Mouse (Mus musculus) left cerebral cortex, postnatal 4 days (tissue): ENCODE data around the gene Zmiz1. TPM values are rescaled to one million over a fixed set of nuclear protein-coding genes. Genes with fewer than 3 reads are reported as not detected.
A peak's percentile ranks its signal among the peaks of the same experiment; 100 is the strongest.

Experiments used
- DNase-seq: peaks from one replicate; pipeline ENCODE4 v3.0.0-alpha.2; 2022
- intact Hi-C: fragments of 180-260 bp; cut with DNase I; formaldehyde crosslinking; loops from one replicate; pipeline ENCODE4 v1.15.1; 2025
- total RNA-seq, 2 experiments: library from RNA; stranded (reverse); gene quantifications; 2 replicates each; pipeline ENCODE4 v1.2.3; 2021

Zmiz1 gene
- total RNA-seq, 2 experiments from 2014 or later = 149 to 152 TPM

DNA sequence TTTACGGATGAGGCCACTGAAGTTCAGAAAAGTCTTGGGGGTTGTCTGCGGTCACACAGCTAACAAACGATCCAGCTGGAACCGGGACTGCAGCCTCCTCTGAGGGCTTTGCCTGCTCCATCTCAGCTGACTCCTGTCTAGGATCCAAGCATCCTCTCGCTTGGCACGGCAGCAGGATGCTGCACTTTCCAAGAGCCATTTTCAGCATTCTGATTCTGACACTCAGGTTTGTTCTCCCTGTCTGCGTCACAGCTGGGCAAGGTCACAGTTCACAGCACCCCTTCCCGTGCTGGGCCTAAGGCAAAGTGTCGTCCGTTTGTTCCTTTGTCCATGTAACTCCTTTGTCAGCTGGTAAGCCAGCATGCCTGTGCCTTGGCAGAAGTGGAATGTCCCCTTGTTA lies 124.9 kb downstream of the Zmiz1 start:
- peak; percentile 27 for DNase-seq

DNA sequence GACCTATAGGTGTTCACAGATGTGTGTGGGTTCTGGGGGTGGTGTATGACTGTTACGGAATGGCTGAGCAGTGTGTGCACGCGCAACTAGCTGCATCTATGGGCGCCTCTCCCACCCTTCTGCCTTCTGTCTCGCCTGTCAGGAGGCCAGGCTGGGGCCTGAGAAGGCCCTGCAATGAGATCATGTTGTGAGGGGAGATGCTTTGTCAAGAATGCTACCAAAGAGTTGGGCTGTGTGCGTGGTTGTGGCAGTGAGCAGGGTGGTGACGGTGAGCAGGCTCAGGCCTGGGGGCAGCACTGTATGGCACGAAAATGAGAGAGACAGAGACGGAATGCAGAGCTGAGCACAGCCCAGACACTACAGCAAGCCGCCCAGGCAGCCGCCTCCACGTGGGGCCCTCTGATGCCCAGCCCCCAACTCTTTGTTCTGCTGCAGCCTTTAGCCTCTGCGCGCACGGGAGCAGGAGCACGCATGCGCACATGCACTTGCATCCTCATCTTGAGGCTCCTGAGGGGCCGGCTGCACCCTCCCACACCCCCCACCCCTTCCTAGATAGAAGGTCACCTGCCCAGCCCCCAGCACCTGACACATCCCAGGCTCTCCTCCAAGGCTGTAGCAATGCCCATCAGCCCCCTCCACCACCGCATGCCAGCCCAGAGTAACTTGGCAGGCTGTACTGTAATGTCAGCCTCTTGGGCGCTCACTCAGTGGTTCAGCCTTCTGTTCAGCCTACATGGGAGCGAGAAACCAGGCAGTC lies 126.7 kb downstream of the Zmiz1 start:
- DNase-seq = peak; percentile 81
- intact Hi-C loops = no loop called here

More for the DNA sequence above, 124.9 kb downstream of the Zmiz1 start:
- intact Hi-C loops = no loop called here

- intact Hi-C loops = no loop called here
- no peak for DNase-seq
These were observed 128.0 kb downstream of the Zmiz1 start for GRCm38 (mm10) chr14:25586846-25587486.

- peak; percentile 77 for DNase-seq
- intact Hi-C loops = no loop called here
These were observed 128.6 kb downstream of the Zmiz1 start for GRCm38 (mm10) chr14:25587487-25588001.

DNA sequence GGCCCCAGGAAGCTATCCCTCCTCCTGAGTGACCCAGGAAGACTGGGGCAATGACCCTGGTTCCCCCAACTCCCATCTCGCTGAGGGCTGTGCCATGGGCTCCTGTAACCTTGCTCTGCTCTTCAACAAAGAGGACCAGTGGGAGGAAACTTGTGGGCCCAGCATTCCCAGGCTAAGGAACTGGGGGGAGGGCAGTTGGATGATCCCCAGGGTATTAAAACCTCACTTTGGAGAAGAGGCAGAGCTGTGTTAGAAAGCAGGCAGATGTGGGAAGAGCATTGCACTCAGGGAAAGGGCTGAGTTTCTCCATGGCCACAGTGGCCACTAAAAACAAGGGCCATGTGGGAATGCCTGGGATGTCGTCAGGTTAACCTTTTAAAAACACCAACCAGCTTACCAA lies 129.2 kb downstream of the Zmiz1 start:
- intact Hi-C loops = no loop called here
- no peak for DNase-seq

- peak; percentile 54 for DNase-seq
- intact Hi-C loops = no loop called here
These were observed 130.3 kb downstream of the Zmiz1 start for GRCm38 (mm10) chr14:25588946-25589937.

- DNase-seq = no peak
- intact Hi-C loops = no loop called here
These were observed 132.0 kb downstream of the Zmiz1 start for GRCm38 (mm10) chr14:25591000-25591399.

GRCm38 (mm10) chr14:25591426-25591825 lies 132.4 kb downstream of the Zmiz1 start:
- intact Hi-C loops = no loop called here
- DNase-seq = no peak

DNA sequence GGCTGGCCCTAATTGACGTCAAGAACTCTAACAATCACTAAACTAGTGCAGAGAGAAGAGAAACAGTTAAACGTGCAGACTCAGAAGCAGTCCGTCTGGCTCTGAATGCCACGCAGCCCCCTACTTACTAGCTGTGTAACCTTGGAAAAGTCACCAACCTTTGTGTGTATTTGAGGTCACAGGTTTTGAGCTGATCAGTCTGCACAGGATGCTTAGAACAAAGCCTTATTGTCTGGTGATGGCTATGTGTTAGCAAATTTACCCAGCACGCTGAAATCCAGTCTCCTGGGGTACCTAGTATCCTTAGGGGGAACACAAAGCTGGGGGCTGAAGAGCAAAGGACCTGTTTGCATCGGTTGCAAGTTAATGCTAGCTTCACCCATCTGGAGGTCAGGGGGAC lies 133.5 kb downstream of the Zmiz1 start:
- DNase-seq = no peak
- intact Hi-C loops = no loop called here

DNA sequence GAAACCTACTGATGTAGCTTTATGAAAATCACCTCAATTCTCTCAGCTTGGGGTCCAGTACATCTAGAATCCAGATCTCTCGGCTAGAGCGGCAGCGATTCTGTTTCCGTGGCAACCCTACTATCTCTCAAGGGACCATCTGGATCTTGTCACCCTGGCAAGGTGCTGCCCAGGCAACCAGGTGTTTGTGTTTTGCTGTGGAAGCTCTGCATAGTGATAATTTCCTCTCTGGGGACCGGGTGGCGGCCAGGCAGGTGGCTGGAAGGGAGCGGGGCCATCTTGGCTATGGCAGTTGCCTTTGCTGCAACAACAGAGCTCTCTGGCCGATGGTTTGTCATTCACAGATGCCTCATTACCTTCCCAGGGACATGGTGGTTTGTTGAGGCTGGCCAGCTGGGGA lies 134.9 kb downstream of the Zmiz1 start:
- no peak for DNase-seq
- intact Hi-C loops = no loop called here

- intact Hi-C loops = no loop called here
- DNase-seq = no peak
These were observed 135.6 kb downstream of the Zmiz1 start for GRCm38 (mm10) chr14:25594611-25595010.

GRCm38 (mm10) chr14:25598960-25599359 lies 140.0 kb downstream of the Zmiz1 start:
- intact Hi-C loops = no loop called here
- peak; percentile 47 for DNase-seq

- intact Hi-C loops = no loop called here
- no peak for DNase-seq
These were observed 140.9 kb downstream of the Zmiz1 start for GRCm38 (mm10) chr14:25599934-25600333.

GRCm38 (mm10) chr14:25600358-25600757 lies 141.4 kb downstream of the Zmiz1 start:
- DNase-seq = no peak
- intact Hi-C loops = no loop called here

GRCm38 (mm10) chr14:25600951-25601350 lies 142.0 kb downstream of the Zmiz1 start:
- intact Hi-C loops = no loop called here
- no peak for DNase-seq

GRCm38 (mm10) chr14:25602018-25602417 lies 143.0 kb downstream of the Zmiz1 start:
- intact Hi-C loops = no loop called here
- no peak for DNase-seq

DNA sequence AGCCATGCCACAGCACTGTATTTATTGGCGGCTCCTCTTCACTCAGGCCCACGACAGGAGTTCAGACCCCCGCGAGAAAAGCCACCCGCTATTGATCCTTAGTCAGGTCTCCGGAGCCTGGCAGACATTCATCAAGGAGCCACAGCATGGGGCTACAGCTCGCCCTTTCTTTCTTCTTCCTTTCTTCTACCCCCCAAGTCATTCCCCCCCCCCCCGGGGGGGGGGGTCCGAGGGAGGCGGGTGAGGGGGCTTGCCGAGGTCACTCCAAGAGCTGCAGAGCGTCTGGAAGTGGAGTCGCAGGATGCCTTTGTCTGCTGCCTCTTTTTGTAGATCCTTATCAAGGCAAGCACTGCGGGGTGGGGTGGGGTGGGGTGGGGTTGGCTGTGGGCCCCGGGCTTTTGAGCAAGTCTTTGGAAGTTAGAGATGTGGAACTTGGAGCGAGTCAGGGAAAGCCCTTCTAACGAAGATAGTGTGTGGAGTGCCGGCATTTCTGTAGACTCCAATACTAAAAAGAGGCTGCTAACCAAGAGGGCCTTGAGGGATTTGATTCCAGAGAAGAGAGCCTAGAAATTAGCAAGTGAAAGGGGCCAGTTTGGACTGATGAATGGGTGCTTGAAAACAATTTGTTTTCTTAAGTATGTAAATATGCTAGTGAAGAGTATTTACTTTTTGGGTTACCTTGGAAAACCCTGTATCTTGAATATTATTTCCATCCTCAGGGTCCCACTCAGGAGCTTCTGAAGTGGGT lies 145.6 kb downstream of the Zmiz1 start:
- no peak for DNase-seq
- intact Hi-C loops = no loop called here

GRCm38 (mm10) chr14:25606372-25607140 lies 147.6 kb downstream of the Zmiz1 start:
- no peak for DNase-seq
- intact Hi-C loops = no loop called here

- intact Hi-C loops = no loop called here
- DNase-seq = peak; percentile 61
These were observed 148.4 kb downstream of the Zmiz1 start for GRCm38 (mm10) chr14:25607141-25607967.
